In the genomic region with DNA sequence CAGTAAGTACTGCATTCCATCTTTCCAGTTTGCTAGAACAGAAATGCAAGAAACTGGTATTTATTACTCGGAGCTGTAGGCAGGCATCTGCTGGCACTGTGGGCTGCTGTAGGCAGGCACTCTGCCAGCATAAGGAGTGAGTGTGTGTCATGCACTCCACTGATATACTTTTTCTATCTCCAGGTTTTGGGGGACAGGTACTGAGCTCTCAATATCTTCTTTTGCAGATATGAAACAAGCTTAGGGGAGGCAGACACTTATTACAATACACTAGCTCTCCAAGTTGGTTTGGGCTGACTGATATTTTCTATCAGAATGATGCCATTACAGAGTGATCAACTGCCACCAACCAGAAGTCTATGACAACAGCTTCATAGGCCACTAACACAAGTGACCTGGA, we compare ENCODE assay signal across 9 mouse cellular contexts. TPM values are rescaled to one million over a fixed set of nuclear protein-coding genes. Genes with fewer than 3 reads are reported as not detected.
DNase-seq lines count a peak whose midpoint lies in the region; ATAC-seq lines count a peak whose summit lies in the region.
"Had no signal": no experiment of that assay in that cellular context is flagged by ENCODE, and none has a peak within 500 bp of the region (broad histone marks: within the 10 kb centered on the region; RNA-seq: fewer than 3 reads in every experiment).

No protein-coding gene starts in this region.

- no peaks in the 10 kb centered on the region for H3K9me3 ChIP-seq in intestine, embryonic 16.5 days (ENCODE audit: control insufficient read depth, low read length)
- H3K9me3 ChIP-seq in limb, embryonic 10.5 days (replicated peaks), result no peaks in the 10 kb centered on the region
- H3K9me3 ChIP-seq: forebrain, embryonic 13.5 days had no signal

- H3K36me3 ChIP-seq in intestine, embryonic 16.5 days (ENCODE audit: control insufficient read depth, insufficient read depth, low read length), result peaks cover 3% of the 10 kb centered on the region; the same call in 1 of the 2 replicates
- peaks cover 29% of the 10 kb centered on the region for H3K36me3 ChIP-seq in limb, embryonic 10.5 days

- peak; percentile 63 for DNase-seq in left cerebral cortex, adult 18-20 months (ENCODE audit: low spot score in 2 of 2)
- no peak for DNase-seq in left cerebral cortex, adult 11 months (ENCODE audit: low spot score)
- DNase-seq in cerebellum, adult 11-12 months, result peak; percentile 61
- DNase-seq in right cerebral cortex, adult 2 months (ENCODE audit: low spot score in 2 of 2), result peak; percentile 58 to 70
- no peak for DNase-seq in limb, embryonic 10.5 days (ENCODE audit: low spot score)
- no peak for DNase-seq in gastrocnemius, postnatal 10 days
- no peak for DNase-seq in heart, postnatal 4 days

- ATAC-seq in intestine, embryonic 16.5 days, result peak; percentile 36; the same call in 1 of the 2 replicates
- ATAC-seq: forebrain, embryonic 13.5 days had no signal

- H3K27me3 ChIP-seq in intestine, embryonic 16.5 days (replicated peaks; ENCODE audit: control insufficient read depth, insufficient read depth, low read length), result no peaks in the 10 kb centered on the region
- H3K27me3 ChIP-seq in limb, embryonic 10.5 days (ENCODE audit: low read depth, poor library complexity, severe bottlenecking), result no peaks in the 10 kb centered on the region
- H3K27me3 ChIP-seq: forebrain, embryonic 13.5 days had no signal

- H3K9ac ChIP-seq in intestine, embryonic 16.5 days (ENCODE audit: low read depth, low read length), result no peak overlapping the region
- H3K9ac ChIP-seq: forebrain, embryonic 13.5 days had no signal

- no peaks in the 10 kb centered on the region for H3K4me1 ChIP-seq in intestine, embryonic 16.5 days (ENCODE audit: control insufficient read depth, insufficient read depth, low read length)
- no peaks in the 10 kb centered on the region for H3K4me1 ChIP-seq in limb, embryonic 10.5 days
- H3K4me1 ChIP-seq: forebrain, embryonic 13.5 days had no signal

- H3K4me2 ChIP-seq in intestine, embryonic 16.5 days (ENCODE audit: low read depth, low read length), result no peak overlapping the region
- H3K4me2 ChIP-seq: forebrain, embryonic 13.5 days had no signal

- H3K4me3 ChIP-seq in intestine, embryonic 16.5 days (ENCODE audit: low read length), result no peak overlapping the region
- H3K4me3 ChIP-seq in limb, embryonic 10.5 days, result no peak overlapping the region
- H3K4me3 ChIP-seq: forebrain, embryonic 13.5 days had no signal

- 71% methylated on average over 1 of the region's 1 CpGs for WGBS in intestine, embryonic 16.5 days
- 77% methylated on average over 1 of the region's 1 CpGs for WGBS in limb, embryonic 10.5 days

- no peak overlapping the region for H3K27ac ChIP-seq in intestine, embryonic 16.5 days (ENCODE audit: low read length)
- H3K27ac ChIP-seq in limb, embryonic 10.5 days, result no peak overlapping the region
- H3K27ac ChIP-seq: forebrain, embryonic 13.5 days had no signal

RNA-seq across cellular contexts. Expression of gene Tapt1, which starts 23.0 kb away (rescaled TPM):
- 10 to 100 TPM; 46.9 to 50.3 TPM for total RNA-seq in left cerebral cortex, adult 18-20 months (2021)
- 20.0 and 21.2 TPM in 2 replicates for polyA plus RNA-seq in intestine, embryonic 16.5 days (2015; fragmentation: Nextera tagmentation; extraction: Ambion mirVana)
- 30.5 and 32.4 TPM in 2 replicates for polyA plus RNA-seq in limb, embryonic 10.5 days (2016; fragmentation: Nextera tagmentation; extraction: Ambion mirVana)
- 10 to 100 TPM; 31.7 to 33.1 TPM for total RNA-seq in gastrocnemius, postnatal 10 days (2021)
- total RNA-seq in heart, postnatal 4 days (2021), result 10 to 100 TPM; 28.7 to 35.1 TPM

Comparison
In these comparisons a context has a peak if more than half of its experiments do, and no peak if none do; other contexts are left out.
1. DNase-seq: peak in left cerebral cortex, adult 18-20 months (2 of 2), cerebellum, adult 11-12 months (single experiment) and right cerebral cortex, adult 2 months (2 of 2); none in left cerebral cortex, adult 11 months (single experiment), limb, embryonic 10.5 days (single experiment), gastrocnemius, postnatal 10 days (single experiment) and heart, postnatal 4 days (single experiment).